21 mouse cellular contexts compared by ENCODE assay signal in the genomic region with DNA sequence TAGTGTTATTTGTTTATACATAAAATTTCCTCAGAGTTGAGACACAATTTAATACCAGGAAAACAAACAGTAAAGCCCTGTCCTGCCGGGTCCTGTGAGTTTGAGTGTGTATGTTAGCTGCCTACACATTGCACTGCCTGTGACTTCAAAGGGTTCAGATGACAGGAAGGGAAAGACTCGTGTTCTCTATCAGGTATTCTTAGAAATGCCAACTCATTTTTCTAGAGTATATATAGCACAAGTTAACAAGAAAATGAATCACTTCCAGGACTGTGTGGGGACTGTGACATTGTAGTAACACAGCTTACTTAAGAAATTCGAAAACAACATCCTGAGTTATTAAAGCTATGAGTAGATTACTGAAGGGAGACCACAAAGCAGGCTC.
A peak's percentile ranks its signal among the peaks of the same experiment; 100 is the strongest.
DNase-seq lines count a peak whose midpoint lies in the region; ATAC-seq and TF ChIP-seq lines count a peak whose summit lies in the region.
"Had no signal": no experiment of that assay in that cellular context is flagged by ENCODE, and none has a peak within 500 bp of the region (broad histone marks: within the 10 kb centered on the region; RNA-seq: fewer than 3 reads in every experiment).

No protein-coding gene starts in this region.

- peak overlapping the region; percentile 38; the same call in 1 of the 2 replicates for H3K27ac ChIP-seq in embryonic fibroblast, embryonic 13.5 days (ENCODE audit: insufficient read depth, low read length)
- H3K27ac ChIP-seq: embryonic facial prominence, embryonic 12.5 days; hindbrain, embryonic 13.5 days; intestine, embryonic 15.5 days; limb, embryonic 13.5 days; liver, embryonic 15.5 days; midbrain, embryonic 10.5 days had no signal

- TF ChIP-seq CTCF in embryonic fibroblast, embryonic 13.5 days (IDR thresholded peaks at IDR 0.05; ENCODE audit: borderline replicate concordance, insufficient read depth, low read length) = no peak

- no peak for TF ChIP-seq POLR2A in embryonic fibroblast, embryonic 13.5 days (IDR thresholded peaks at IDR 0.05; ENCODE audit: low read depth, low read length)

- no peaks in the 10 kb centered on the region for H3K4me1 ChIP-seq in embryonic fibroblast, embryonic 13.5 days (ENCODE audit: control insufficient read depth, insufficient read depth, low read length)
- H3K4me1 ChIP-seq: embryonic facial prominence, embryonic 12.5 days; intestine, embryonic 15.5 days; limb, embryonic 13.5 days; liver, embryonic 15.5 days had no signal

- DNase-seq in right cerebral cortex, adult 18-20 months = peak; percentile 15
- DNase-seq in right cerebral cortex, postnatal 14 days = no peak
- peak; percentile 26 for DNase-seq in thymus, postnatal 25 days
- no peak for DNase-seq in Muller cell, postnatal 12 days (ENCODE audit: inconsistent ontology term)
- DNase-seq in layer of hippocampus, adult 18-20 months (ENCODE audit: low spot score in 2 of 2) = no peak
- DNase-seq: adrenal gland, adult 8-10 months; cerebellum, adult 9-11 months; heart, postnatal 14 days; kidney, adult 9 months; kidney, postnatal 4 days; layer of hippocampus, postnatal 36 days; lung, postnatal 10 days had no signal

- H3K4me3 ChIP-seq in embryonic fibroblast, embryonic 13.5 days (ENCODE audit: insufficient read depth, low read length) = no peak overlapping the region
- H3K4me3 ChIP-seq: embryonic facial prominence, embryonic 12.5 days; hindbrain, embryonic 13.5 days; intestine, embryonic 15.5 days; limb, embryonic 13.5 days; liver, embryonic 15.5 days; midbrain, embryonic 10.5 days had no signal

- peak; percentile 80 for ATAC-seq in CD4-positive, CD25-positive, alpha-beta regulatory T cell, adult 4 months
- ATAC-seq: forebrain, embryonic 14.5 days; intestine, embryonic 15.5 days had no signal

Comparison
In these comparisons a context has a peak if more than half of its experiments do, and no peak if none do; other contexts are left out.
1. DNase-seq: peak in right cerebral cortex, adult 18-20 months (single experiment) and thymus, postnatal 25 days (single experiment); none in right cerebral cortex, postnatal 14 days (single experiment), Muller cell, postnatal 12 days (single experiment) and layer of hippocampus, adult 18-20 months (0 of 2).